Mouse (Mus musculus) hindbrain, embryonic 10.5 days (tissue): ENCODE measurements around the gene Mmrn2. TPM values are rescaled to one million over a fixed set of nuclear protein-coding genes. Genes with fewer than 3 reads are reported as not detected.

ENCODE experiments used
- DNase-seq: peaks from one replicate; pipeline ENCODE4 v3.0.0-alpha.2; 2017; ENCODE audit warnings: low spot score
- H3K27ac ChIP-seq: fragments of 300-500 bp; sonication (generic); 2 replicates; pipeline ENCODE4 v1.5.1; 2016; ENCODE audit warnings: mild to moderate bottlenecking, moderate library complexity
- H3K27me3 ChIP-seq: fragments of 300-500 bp; sonication (generic); 2 replicates; pipeline ENCODE4 v1.6.1; 2016; ENCODE audit warnings: mild to moderate bottlenecking; ENCODE audit not compliant: poor library complexity, insufficient read depth, severe bottlenecking
- H3K36me3 ChIP-seq: fragments of 300-500 bp; sonication (generic); 2 replicates; pipeline ENCODE4 v1.6.1; 2016; ENCODE audit warnings: mild to moderate bottlenecking, moderate library complexity
- H3K4me1 ChIP-seq: fragments of 300-500 bp; sonication (generic); replicated peaks from 2 replicates; pipeline ENCODE4 v1.6.1; 2016; ENCODE audit warnings: mild to moderate bottlenecking
- H3K4me3 ChIP-seq: fragments of 300-500 bp; sonication (generic); 2 replicates; pipeline ENCODE4 v1.5.1; 2016; ENCODE audit warnings: mild to moderate bottlenecking, moderate library complexity
- H3K9me3 ChIP-seq: fragments of 300-500 bp; sonication (generic); 2 replicates; pipeline ENCODE4 v1.6.1; 2016; ENCODE audit warnings: mild to moderate bottlenecking, moderate library complexity
- WGBS: fragments of 180-500 bp; shearing (Covaris S2); methylation state at CpG from one replicate; pipeline ENCODE4 v1.1.7; 2016; 5-methylcytosine and 5-hydroxymethylcytosine counted together
- polyA plus RNA-seq: library from polyadenylated mRNA; unstranded; fragments of >200 nt; fragmentation: Nextera tagmentation; extraction: Ambion mirVana; gene quantifications from 2 replicates; pipeline ENCODE4 v1.2.1, GENCODE M21; 2016

Mmrn2 gene
- 7.0 and 8.5 TPM in 2 replicates for polyA plus RNA-seq

DNA sequence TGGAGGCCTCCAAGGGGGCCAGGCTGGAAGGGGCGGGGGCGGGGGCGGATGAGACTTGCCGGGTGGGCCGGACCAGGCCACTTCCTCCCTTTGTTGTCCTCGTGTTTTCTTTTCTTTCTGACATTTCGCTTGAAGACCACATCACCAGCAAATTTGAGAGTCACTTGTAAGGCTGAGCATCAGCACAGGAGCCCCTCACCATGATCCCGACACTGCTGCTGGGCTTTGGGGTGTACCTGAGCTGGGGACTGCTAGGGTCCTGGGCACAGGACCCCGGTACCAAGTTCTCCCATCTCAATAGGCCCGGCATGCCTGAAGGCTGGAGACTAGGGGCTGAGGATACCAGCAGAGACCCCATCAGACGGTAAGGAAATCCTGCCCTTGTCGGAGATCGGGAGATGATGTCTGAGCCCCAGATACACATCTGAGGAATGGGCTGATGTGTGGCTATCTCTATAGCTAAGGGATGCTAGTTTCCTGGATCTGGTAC, at the start of gene Mmrn2:
Mmrn2 (plus strand) TSS at position 51 of the 490 bp plus-strand sequence.
- H3K4me3 ChIP-seq, result peak within 1 kb of the TSS; percentile 28
- no peaks in the 10 kb centered on the region for H3K9me3 ChIP-seq
- H3K36me3 ChIP-seq, result no peaks in the 10 kb centered on the region
- H3K27ac ChIP-seq, result peak within 1 kb of the TSS; percentile 71
- WGBS, result 83% methylated on average over 13 of the region's 13 CpGs
- H3K27me3 ChIP-seq, result no peaks in the 10 kb centered on the region
- DNase-seq, result no peak
- peaks cover 50% of the 10 kb centered on the region for H3K4me1 ChIP-seq

DNA sequence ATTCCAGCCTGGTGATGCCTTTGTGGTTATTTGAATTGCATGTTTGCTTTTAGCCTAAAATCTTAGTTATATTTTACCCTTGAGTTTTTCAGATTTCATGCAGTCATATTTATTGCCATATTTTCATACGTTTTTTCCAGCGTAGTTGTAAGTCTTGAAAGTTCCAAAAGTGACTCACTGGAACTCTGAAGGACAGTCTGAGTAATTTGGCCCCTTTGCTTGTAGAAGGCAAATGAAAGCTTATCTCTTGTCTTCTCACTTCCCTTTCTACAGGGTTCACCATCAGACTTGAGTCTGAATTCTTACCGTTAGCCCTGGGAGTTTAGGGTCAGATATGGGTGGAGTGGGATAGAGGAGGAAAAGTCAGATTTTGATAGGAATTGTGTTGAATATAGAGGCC, 48.7 kb upstream of the Mmrn2 start:
- Histone ChIP-seq H3K27me3 (no peaks in the 10 kb centered on the region), H3K27ac (no peak overlapping the region), H3K4me1 (no peaks in the 10 kb centered on the region), H3K9me3 (no peaks in the 10 kb centered on the region), H3K36me3 (peaks cover 86% of the 10 kb centered on the region), H3K4me3 (no peak overlapping the region)
- WGBS, result 92% methylated on average over 3 of the region's 3 CpGs
- no peak for DNase-seq

DNA sequence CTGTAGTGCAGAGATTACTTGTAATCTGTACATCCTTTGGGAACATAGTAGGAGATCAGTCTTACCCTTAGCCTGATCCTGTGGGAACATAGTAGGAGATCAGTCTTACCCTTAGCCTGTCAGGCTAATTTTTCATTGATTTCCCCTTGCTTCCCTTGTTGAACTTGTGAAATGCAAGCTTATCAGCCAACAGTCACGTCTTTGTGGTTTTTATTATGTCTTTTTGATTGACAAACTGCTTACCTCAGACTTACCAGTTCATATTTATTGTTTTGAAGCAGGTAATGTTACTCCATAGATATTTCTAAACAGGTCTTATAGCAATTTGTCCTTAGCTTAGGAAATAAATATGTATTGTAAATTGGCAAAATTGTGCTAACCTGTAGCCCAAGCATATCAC, 47.6 kb upstream of the Mmrn2 start:
- Histone ChIP-seq H3K4me1 (no peaks in the 10 kb centered on the region), H3K27ac (no peak overlapping the region), H3K4me3 (no peak overlapping the region), H3K36me3 (peaks cover 92% of the 10 kb centered on the region), H3K9me3 (no peaks in the 10 kb centered on the region), H3K27me3 (no peaks in the 10 kb centered on the region)
- no peak for DNase-seq
- WGBS, result 85% methylated on average over 1 of the region's 1 CpGs

DNA sequence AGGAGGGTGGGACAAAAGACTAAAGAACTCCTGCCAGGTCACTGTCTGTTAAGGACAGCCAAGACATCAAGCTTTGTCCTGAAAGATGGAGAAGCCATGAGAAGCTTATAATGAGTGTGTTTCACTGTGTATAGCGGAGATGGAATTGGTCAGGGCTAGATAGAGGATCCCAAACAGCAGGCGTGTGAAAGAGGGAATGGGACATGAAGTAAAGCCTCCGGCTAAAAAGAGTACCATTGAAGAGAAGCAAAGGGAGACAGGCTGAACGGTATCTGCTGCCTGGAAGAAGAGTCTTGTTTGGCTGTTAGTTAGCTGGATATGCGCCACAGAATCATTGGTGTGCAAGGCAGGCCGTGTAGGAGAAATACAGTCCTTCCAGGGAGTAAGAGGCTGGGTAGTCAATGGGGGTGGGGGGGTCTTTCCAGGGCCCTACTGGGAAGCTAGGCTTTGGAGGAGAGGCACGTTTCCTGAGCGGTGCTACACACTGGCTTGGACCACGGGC, 44.6 kb upstream of the Mmrn2 start:
- 87% methylated on average over 9 of the region's 9 CpGs for WGBS
- Histone ChIP-seq H3K36me3 (peaks cover 94% of the 10 kb centered on the region), H3K27ac (no peak overlapping the region), H3K4me1 (no peaks in the 10 kb centered on the region), H3K9me3 (no peaks in the 10 kb centered on the region), H3K27me3 (no peaks in the 10 kb centered on the region), H3K4me3 (no peak overlapping the region)
- DNase-seq, result no peak

DNA sequence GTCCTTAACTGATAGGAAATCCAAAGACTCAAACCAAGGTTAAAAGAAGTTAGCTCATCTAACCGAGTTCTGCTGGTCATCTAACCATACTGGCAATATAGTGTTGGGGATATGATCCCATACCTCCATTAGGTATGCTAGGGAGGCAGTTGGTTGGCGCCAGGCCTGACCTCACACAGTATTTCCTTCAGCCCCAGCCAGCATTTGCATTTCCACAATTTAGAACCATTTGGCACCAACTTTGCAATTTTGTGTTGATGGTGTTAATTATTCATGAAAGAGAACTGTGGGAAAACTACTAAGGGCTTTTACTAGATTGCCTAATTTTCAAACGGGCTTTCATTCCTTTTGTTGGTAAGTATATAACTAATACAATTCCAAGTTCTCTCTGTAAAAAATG, 43.4 kb upstream of the Mmrn2 start:
- Histone ChIP-seq H3K9me3 (no peaks in the 10 kb centered on the region), H3K4me3 (no peak overlapping the region), H3K27me3 (no peaks in the 10 kb centered on the region), H3K36me3 (peaks cover 94% of the 10 kb centered on the region), H3K27ac (no peak overlapping the region), H3K4me1 (no peaks in the 10 kb centered on the region)
- WGBS, result 88% methylated on average over 3 of the region's 3 CpGs
- no peak for DNase-seq

DNA sequence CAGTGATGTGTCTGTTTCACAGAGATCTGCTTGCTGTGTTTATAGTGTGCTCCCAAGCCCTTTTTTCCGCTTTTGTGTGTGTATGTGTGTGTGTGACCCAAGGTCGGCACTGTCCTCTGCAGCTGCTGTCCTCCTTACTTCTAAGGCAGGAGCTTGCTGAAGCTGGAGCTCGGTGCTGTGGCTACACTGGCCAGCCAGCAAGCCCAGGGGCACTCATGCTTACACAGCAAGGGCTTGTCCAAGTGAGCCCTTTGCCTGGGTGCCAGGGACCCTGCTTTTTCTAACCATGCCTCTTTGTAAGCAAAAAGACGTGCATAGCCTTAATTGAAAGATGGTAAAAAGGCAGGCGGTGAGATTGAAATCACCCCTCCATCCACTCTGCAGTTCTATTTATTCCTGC, 42.8 kb upstream of the Mmrn2 start:
- H3K27ac ChIP-seq, result no peak overlapping the region
- peaks cover 96% of the 10 kb centered on the region for H3K36me3 ChIP-seq
- H3K27me3 ChIP-seq, result no peaks in the 10 kb centered on the region
- H3K4me1 ChIP-seq, result no peaks in the 10 kb centered on the region
- no peak overlapping the region for H3K4me3 ChIP-seq
- DNase-seq, result no peak
- 91% methylated on average over 5 of the region's 5 CpGs for whole genome bisulfite sequencing
- H3K9me3 ChIP-seq, result no peaks in the 10 kb centered on the region

DNA sequence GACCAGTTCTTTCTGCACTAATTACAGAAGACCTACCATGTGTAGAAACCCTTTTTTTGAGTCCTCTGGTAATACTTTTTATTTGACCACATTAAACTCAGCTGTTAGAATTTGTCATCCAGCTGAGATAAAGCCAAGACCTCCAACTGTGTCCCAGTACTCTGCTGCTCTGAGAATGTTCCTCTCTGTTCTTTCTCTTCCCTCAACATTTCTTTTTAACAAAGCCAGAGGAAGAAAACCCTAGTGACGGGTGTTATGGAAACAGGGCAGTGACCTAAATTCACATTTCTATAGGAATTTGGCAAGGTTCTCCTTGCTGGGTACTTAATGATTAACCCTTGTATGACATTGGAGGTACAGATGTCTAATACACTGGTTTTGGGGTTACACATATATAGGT, 35.8 kb upstream of the Mmrn2 start:
- no peak overlapping the region for H3K27ac ChIP-seq
- H3K4me3 ChIP-seq, result no peak overlapping the region
- no peaks in the 10 kb centered on the region for H3K4me1 ChIP-seq
- WGBS, result 74% methylated on average over 1 of the region's 1 CpGs
- no peaks in the 10 kb centered on the region for H3K27me3 ChIP-seq
- H3K9me3 ChIP-seq, result no peaks in the 10 kb centered on the region
- no peak for DNase-seq
- peaks cover 95% of the 10 kb centered on the region for H3K36me3 ChIP-seq

DNA sequence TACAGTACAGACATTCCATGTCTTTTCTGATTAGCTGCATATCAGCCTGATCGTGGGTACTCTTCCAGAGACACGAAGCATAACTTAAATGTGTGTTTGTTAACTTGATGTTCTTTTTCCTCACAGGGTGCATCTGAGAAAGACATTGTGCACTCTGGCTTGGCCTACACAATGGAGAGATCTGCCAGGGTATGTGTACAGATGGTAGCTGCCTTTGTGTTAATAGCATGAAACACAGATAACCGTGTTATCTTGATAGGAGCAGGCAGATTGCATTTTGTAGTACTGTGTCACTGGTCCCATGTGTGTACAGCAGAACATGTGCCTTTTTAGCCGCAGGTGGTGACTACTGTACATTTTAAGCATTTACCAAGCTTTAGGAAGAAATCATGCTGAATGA, 33.3 kb upstream of the Mmrn2 start:
- H3K36me3 ChIP-seq, result peaks cover 79% of the 10 kb centered on the region
- WGBS, result 92% methylated on average over 4 of the region's 4 CpGs
- peaks cover 4% of the 10 kb centered on the region; the same call in 1 of the 2 replicates for H3K4me1 ChIP-seq
- H3K27ac ChIP-seq, result no peak overlapping the region
- no peaks in the 10 kb centered on the region for H3K27me3 ChIP-seq
- H3K4me3 ChIP-seq, result no peak overlapping the region
- DNase-seq, result no peak
- no peaks in the 10 kb centered on the region for H3K9me3 ChIP-seq

DNA sequence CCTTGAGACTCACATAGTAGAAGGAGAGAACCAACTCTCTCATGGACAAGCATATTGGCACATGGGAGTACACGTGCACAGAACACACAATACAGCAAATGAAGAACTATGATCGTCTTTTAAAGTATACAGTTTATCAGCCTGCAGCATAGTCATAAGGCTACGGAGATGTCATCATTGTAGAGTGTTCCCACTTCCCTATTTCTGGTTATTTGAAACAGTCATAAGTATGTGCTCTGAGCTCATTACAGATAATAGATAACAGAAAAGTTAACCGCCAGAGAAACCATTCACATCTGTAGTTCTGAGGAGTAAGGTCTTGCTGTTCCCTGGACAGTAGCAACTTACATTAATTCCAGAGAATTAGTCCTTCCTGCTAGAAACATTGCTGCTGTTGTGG, 32.2 kb upstream of the Mmrn2 start:
- peaks cover 69% of the 10 kb centered on the region for H3K36me3 ChIP-seq
- 94% methylated on average over 4 of the region's 4 CpGs for WGBS

DNA sequence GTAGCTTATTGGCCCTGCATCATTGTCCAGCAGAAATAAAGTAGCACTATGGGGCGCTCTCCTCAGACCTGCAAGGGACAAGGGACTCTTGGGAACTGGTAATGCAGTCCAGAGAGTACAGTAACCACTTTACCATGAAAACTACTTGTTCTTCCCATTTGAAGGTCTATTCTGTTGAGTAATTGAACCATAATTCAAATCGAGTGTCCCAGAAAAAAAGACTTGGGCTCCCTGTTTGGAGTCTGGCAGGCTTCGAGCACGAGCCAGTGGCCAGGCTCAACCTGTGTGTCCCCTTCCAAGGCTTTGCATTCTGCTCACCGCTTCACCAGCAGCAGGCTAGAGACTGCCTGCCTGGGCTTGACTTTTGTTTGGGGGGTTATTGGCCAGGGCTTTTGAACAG, 30.9 kb upstream of the Mmrn2 start:
- Histone ChIP-seq H3K9me3 (no peaks in the 10 kb centered on the region), H3K36me3 (peaks cover 56% of the 10 kb centered on the region), H3K27me3 (no peaks in the 10 kb centered on the region), H3K4me3 (no peak overlapping the region), H3K27ac (no peak overlapping the region), H3K4me1 (peaks cover 4% of the 10 kb centered on the region; the same call in 1 of the 2 replicates)
- no peak for DNase-seq
- 88% methylated on average over 5 of the region's 5 CpGs for WGBS

More for the DNA sequence above, 32.2 kb upstream of the Mmrn2 start:
- no peak overlapping the region for H3K4me3 ChIP-seq
- H3K27me3 ChIP-seq, result no peaks in the 10 kb centered on the region
- DNase-seq, result no peak
- no peak overlapping the region for H3K27ac ChIP-seq
- H3K4me1 ChIP-seq, result peaks cover 4% of the 10 kb centered on the region; the same call in 1 of the 2 replicates
- no peaks in the 10 kb centered on the region for H3K9me3 ChIP-seq

DNA sequence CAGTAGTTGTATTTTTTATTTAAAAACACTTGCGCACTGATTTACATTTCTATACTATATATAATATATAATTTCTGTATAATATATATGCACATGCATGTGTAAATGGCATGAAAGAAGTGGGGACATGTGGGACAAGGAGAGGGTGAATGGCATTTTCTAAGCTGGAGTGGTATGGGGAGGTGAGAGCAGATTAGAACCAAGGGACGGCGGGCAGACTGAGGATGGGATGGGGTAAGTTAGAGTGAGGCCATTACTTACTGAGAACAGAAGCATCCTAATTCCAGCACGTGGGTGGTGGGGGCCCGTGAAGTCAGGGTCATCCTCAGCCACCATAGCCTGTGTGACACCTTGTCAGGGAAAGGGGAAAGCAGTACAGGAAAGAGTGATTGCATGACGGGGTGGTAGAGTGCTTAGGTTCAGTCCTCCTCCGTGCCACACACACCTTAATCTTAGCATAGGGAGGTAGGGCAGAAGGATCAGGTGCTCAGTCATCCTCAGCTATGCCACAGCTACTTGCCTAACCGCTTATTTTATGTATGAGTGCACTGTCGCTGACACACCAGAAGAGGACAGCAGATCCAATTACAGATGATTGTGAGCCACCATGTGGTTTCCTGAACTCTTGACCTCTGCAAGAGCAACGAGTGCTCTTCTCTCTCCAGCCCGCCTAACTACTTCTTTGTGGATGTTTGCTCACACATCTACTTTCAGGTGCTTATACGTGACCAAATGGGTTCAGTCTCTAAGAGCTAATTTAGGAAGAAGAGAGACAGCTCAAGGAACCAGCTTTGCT, 29.3 kb upstream of the Mmrn2 start:
- 65% methylated on average over 12 of the region's 12 CpGs for WGBS
- DNase-seq, result no peak
- peaks cover 42% of the 10 kb centered on the region for H3K36me3 ChIP-seq

DNA sequence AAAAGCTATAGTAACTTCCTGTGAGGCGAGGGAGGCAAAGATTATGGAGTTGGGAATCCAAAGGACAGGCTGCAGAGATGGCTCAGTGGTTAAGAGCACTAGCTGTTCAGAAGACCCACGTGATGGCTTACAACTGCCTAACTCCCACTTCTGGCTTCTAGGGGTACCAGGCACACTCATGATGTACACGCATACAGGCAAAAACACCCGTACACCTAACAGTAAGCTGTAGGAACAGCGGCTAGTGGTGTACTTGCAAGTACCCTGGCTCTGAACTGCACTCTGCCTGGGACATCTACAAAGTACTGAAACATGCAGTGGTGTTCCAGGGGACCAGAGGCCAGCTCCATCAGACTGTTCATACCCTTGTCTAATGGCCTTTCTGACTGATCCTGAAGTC, 28.2 kb upstream of the Mmrn2 start:
- no peak for DNase-seq
- H3K27ac ChIP-seq, result no peak overlapping the region
- H3K4me1 ChIP-seq, result peaks cover 9% of the 10 kb centered on the region
- H3K36me3 ChIP-seq, result peaks cover 31% of the 10 kb centered on the region
- no peaks in the 10 kb centered on the region for H3K9me3 ChIP-seq
- 95% methylated on average over 5 of the region's 5 CpGs for WGBS
- H3K27me3 ChIP-seq, result no peaks in the 10 kb centered on the region
- H3K4me3 ChIP-seq, result no peak overlapping the region

More for the DNA sequence above, 29.3 kb upstream of the Mmrn2 start:
- peak overlapping the region; percentile 24; the same call in 1 of the 2 replicates for H3K27ac ChIP-seq
- no peak overlapping the region for H3K4me3 ChIP-seq
- H3K27me3 ChIP-seq, result no peaks in the 10 kb centered on the region
- H3K4me1 ChIP-seq, result peaks cover 4% of the 10 kb centered on the region; the same call in 1 of the 2 replicates
- no peaks in the 10 kb centered on the region for H3K9me3 ChIP-seq

DNA sequence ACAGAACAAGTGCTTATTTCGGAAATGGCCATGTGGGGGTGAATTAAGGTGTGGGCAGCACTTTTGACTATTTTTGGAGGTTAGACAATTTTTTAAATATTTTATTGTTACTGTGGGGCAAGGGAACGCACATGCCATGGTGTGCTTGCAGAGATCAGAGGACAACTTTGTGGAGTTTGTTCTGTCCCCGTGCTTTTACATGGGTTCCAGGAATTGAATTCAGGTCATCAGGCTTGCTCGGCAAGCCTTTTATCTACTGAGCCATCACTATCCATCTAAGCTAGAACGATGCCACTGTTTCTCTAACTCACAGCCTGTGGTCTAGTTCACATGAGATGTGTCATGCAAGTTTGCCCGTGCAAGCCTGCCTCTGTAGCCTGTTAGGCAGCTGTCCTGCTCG, 27.0 kb upstream of the Mmrn2 start:
- H3K27ac ChIP-seq, result no peak overlapping the region
- H3K36me3 ChIP-seq, result peaks cover 19% of the 10 kb centered on the region
- no peak for DNase-seq
- H3K4me1 ChIP-seq, result peaks cover 11% of the 10 kb centered on the region
- no peak overlapping the region for H3K4me3 ChIP-seq
- H3K27me3 ChIP-seq, result no peaks in the 10 kb centered on the region
- 87% methylated on average over 7 of the region's 7 CpGs for WGBS
- no peaks in the 10 kb centered on the region for H3K9me3 ChIP-seq
